Mouse (Mus musculus) cerebellum, postnatal 36 days (tissue): ENCODE measurements at regions not wholly inside any gene's neighbourhood (a gene's known extent, or its start where the extent isn't known, plus 50 kb on each side); places are given as distances from the start of the nearest gene placed in this dataset.

Experiments used
- DNase-seq, 2 experiments: peaks; one replicate each; pipeline ENCODE4 v3.0.0; 2021 to 2022; ENCODE audit warnings: mixed read lengths in 2 of 2

GRCm38 (mm10) chr12:65594075-65594474, 368.8 kb downstream of the Wdr20rt start:
- DNase-seq = no peak

- no peak for DNase-seq
Observed at GRCm38 (mm10) chr12:65644232-65644631, 418.9 kb downstream of the Wdr20rt start.

GRCm38 (mm10) chr12:65656772-65657171, 431.5 kb downstream of the Wdr20rt start:
- no peak for DNase-seq

GRCm38 (mm10) chr12:65671673-65672072, 446.4 kb downstream of the Wdr20rt start:
- DNase-seq = no peak

GRCm38 (mm10) chr12:65673193-65673592, 447.9 kb downstream of the Wdr20rt start:
- no peak for DNase-seq

GRCm38 (mm10) chr12:65674916-65675660, 449.8 kb downstream of the Wdr20rt start:
- no peak for DNase-seq

- DNase-seq = no peak
Observed at GRCm38 (mm10) chr12:65680335-65680734, 455.0 kb downstream of the Wdr20rt start.

- DNase-seq = no peak
Observed at GRCm38 (mm10) chr12:65681826-65682225, 456.5 kb downstream of the Wdr20rt start.

GRCm38 (mm10) chr12:65704985-65705384, 479.7 kb downstream of the Wdr20rt start:
- DNase-seq = no peak

- DNase-seq = no peak
Observed at GRCm38 (mm10) chr12:65712304-65712703, 487.0 kb downstream of the Wdr20rt start.
